Mouse (Mus musculus) CH12.LX (cell line): ENCODE results near the gene Tnp2. TPM values are rescaled to one million over a fixed set of nuclear protein-coding genes. Genes with fewer than 3 reads are reported as not detected.

Experiments
- DNase-seq: peaks from one replicate; pipeline ENCODE4 v3.0.0-alpha.2; 2013; ENCODE audit errors: extremely low read depth
- H3K27ac ChIP-seq: 2 replicates; pipeline ENCODE4 v1.5.1; 2012; ENCODE audit warnings: low read depth, mild to moderate bottlenecking, control low read depth, moderate library complexity; ENCODE audit not compliant: insufficient read depth
- H3K27me3 ChIP-seq: replicated peaks from 2 replicates; pipeline ENCODE3; 2012; ENCODE audit warnings: inconsistent platforms
- H3K36me3 ChIP-seq, 2 experiments: replicated peaks in 1 of 2; 2 replicates each; pipeline versions ENCODE3 to v1.6.1; 2012; ENCODE audit warnings: inconsistent platforms in 1 of 2, low read length in 1 of 2, mild to moderate bottlenecking in 1 of 2, mixed read lengths in 1 of 2, moderate library complexity in 1 of 2; ENCODE audit not compliant: control insufficient read depth in 1 of 2, insufficient read depth in 1 of 2
- H3K4me1 ChIP-seq, 2 experiments: 2 replicates each; pipeline ENCODE4 v1.6.1; 2012; ENCODE audit warnings: inconsistent platforms in 1 of 2, moderate library complexity in 1 of 2; ENCODE audit not compliant: insufficient read depth in 2 of 2, control insufficient read depth in 1 of 2
- H3K4me2 ChIP-seq: 2 replicates; pipeline ENCODE4 v1.6.1; 2012; ENCODE audit warnings: low read depth, mild to moderate bottlenecking, control low read depth; ENCODE audit not compliant: poor library complexity, insufficient read depth, severe bottlenecking
- H3K4me3 ChIP-seq, 3 experiments: fragments of 150-350 bp in 1 of 3; sonication (generic) in 1 of 3; replicated peaks in 1 of 3; 2 replicates each; pipeline versions ENCODE3 to v1.5.1; 2011 to 2012; ENCODE audit warnings: low read depth in 2 of 3, low read length in 2 of 3, mild to moderate bottlenecking in 2 of 3, moderate library complexity in 2 of 3, control low read depth in 1 of 3, improper control_type of control experiment in 1 of 3, inconsistent platforms in 1 of 3, mixed read lengths in 1 of 3; ENCODE audit not compliant: poor library complexity in 1 of 3
- H3K79me2 ChIP-seq: replicated peaks from 2 replicates; pipeline ENCODE4 v1.6.1; 2012; ENCODE audit warnings: mild to moderate bottlenecking, moderate library complexity; ENCODE audit not compliant: control insufficient read depth, poor library complexity, insufficient read depth, severe bottlenecking; ENCODE audit errors: extremely low read depth
- H3K9ac ChIP-seq: 2 replicates; pipeline ENCODE4 v1.6.1; 2012; ENCODE audit warnings: low read depth, mild to moderate bottlenecking, control low read depth, moderate library complexity; ENCODE audit not compliant: insufficient read depth
- H3K9me3 ChIP-seq: replicated peaks from 2 replicates; pipeline ENCODE3; 2012; ENCODE audit warnings: low read length, inconsistent platforms, mixed read lengths
- CHD1 ChIP-seq: IDR thresholded peaks from 2 replicates; pipeline ENCODE4 v1.6.1; 2012; ENCODE audit warnings: low read depth, low read length, improper control_type of control experiment, inconsistent platforms
- CHD2 ChIP-seq: IDR thresholded peaks from 2 replicates; pipeline ENCODE4 v1.6.1; 2011; ENCODE audit warnings: low read length, improper control_type of control experiment
- CTCF ChIP-seq, 2 experiments: IDR thresholded peaks in 1 of 2; conservative IDR thresholded peaks in 1 of 2; 2 replicates each; pipeline ENCODE4 v1.5.1; 2011 to 2012; ENCODE audit warnings: low read depth in 2 of 2, low read length in 2 of 2, improper control_type of control experiment in 1 of 2, inconsistent platforms in 1 of 2, mild to moderate bottlenecking in 1 of 2, moderate library complexity in 1 of 2
- E2F4 ChIP-seq: IDR thresholded peaks from 2 replicates; pipeline ENCODE4 v1.6.1; 2011; ENCODE audit warnings: low read depth, low read length, improper control_type of control experiment; ENCODE audit not compliant: insufficient replicate concordance
- GABPA ChIP-seq: IDR thresholded peaks from 2 replicates; pipeline ENCODE4 v1.6.1; 2012; ENCODE audit warnings: low read depth, low read length, improper control_type of control experiment, inconsistent platforms; ENCODE audit not compliant: insufficient replicate concordance
- HCFC1 ChIP-seq: IDR thresholded peaks from 2 replicates; pipeline ENCODE4 v1.6.1; 2012; ENCODE audit warnings: low read depth, mild to moderate bottlenecking, inconsistent platforms, low read length, improper control_type of control experiment
- IRF4 ChIP-seq: IDR thresholded peaks from 2 replicates; pipeline ENCODE4 v1.6.1; 2014; ENCODE audit warnings: low read depth, mild to moderate bottlenecking, inconsistent platforms, low read length, improper control_type of control experiment
- JUN ChIP-seq: IDR thresholded peaks from 2 replicates; pipeline ENCODE4 v1.6.1; 2011; ENCODE audit warnings: low read depth, mild to moderate bottlenecking, low read length, improper control_type of control experiment, moderate library complexity; ENCODE audit not compliant: insufficient read depth
- KAT2A ChIP-seq: IDR thresholded peaks from 2 replicates; pipeline ENCODE4 v1.6.1; 2012; ENCODE audit warnings: low read length, improper control_type of control experiment, inconsistent platforms; ENCODE audit not compliant: insufficient replicate concordance
- MAFK ChIP-seq: IDR thresholded peaks from 2 replicates; pipeline ENCODE4 v1.6.1; 2011; ENCODE audit warnings: low read length, improper control_type of control experiment; ENCODE audit not compliant: insufficient replicate concordance
- MAX ChIP-seq: IDR thresholded peaks from 2 replicates; pipeline ENCODE4 v1.6.1; 2011; ENCODE audit warnings: low read length, improper control_type of control experiment
- MAZ ChIP-seq: IDR thresholded peaks from 2 replicates; pipeline ENCODE4 v1.6.1; 2012; ENCODE audit warnings: low read depth, mild to moderate bottlenecking, inconsistent platforms, low read length, improper control_type of control experiment, moderate library complexity
- MEF2A ChIP-seq: IDR thresholded peaks from 2 replicates; pipeline ENCODE4 v1.6.1; 2014; ENCODE audit warnings: low read depth, mild to moderate bottlenecking, inconsistent platforms, low read length, improper control_type of control experiment, borderline replicate concordance
- MXI1 ChIP-seq: IDR thresholded peaks from 2 replicates; pipeline ENCODE4 v1.6.1; 2011; ENCODE audit warnings: mild to moderate bottlenecking, low read depth, low read length, improper control_type of control experiment
- MYC ChIP-seq: IDR thresholded peaks from 2 replicates; pipeline ENCODE4 v1.6.1; 2011; ENCODE audit warnings: low read depth, mild to moderate bottlenecking, improper control_type of control experiment, low read length
- NELFE ChIP-seq: IDR thresholded peaks from 2 replicates; pipeline ENCODE4 v1.6.1; 2011; ENCODE audit warnings: low read depth, low read length, improper control_type of control experiment
- NRF1 ChIP-seq: IDR thresholded peaks from 2 replicates; pipeline ENCODE4 v1.6.1; 2014; ENCODE audit warnings: low read depth, mild to moderate bottlenecking, inconsistent platforms, low read length, improper control_type of control experiment, moderate library complexity
- PAX5 ChIP-seq: IDR thresholded peaks from 2 replicates; pipeline ENCODE4 v1.6.1; 2012; ENCODE audit warnings: low read length, inconsistent platforms, mixed read lengths
- POLR2A ChIP-seq: IDR thresholded peaks from 2 replicates; pipeline ENCODE4 v1.6.1; 2011; ENCODE audit warnings: low read depth, mild to moderate bottlenecking, improper control_type of control experiment, low read length
- POLR2AphosphoS2 ChIP-seq: IDR thresholded peaks from 2 replicates; pipeline ENCODE4 v1.6.1; 2011; ENCODE audit warnings: low read depth, low read length, improper control_type of control experiment
- RCOR1 ChIP-seq: conservative IDR thresholded peaks from 2 replicates; pipeline ENCODE4 v1.6.1; 2012; ENCODE audit warnings: low read depth, mild to moderate bottlenecking, inconsistent platforms, low read length, improper control_type of control experiment
- SIN3A ChIP-seq: IDR thresholded peaks from 2 replicates; pipeline ENCODE4 v1.6.1; 2012; ENCODE audit warnings: low read length, improper control_type of control experiment, inconsistent platforms
- TCF12 ChIP-seq: IDR thresholded peaks from 2 replicates; pipeline ENCODE4 v1.6.1; 2014; ENCODE audit warnings: low read depth, mild to moderate bottlenecking, inconsistent platforms, low read length, improper control_type of control experiment
- USF1 ChIP-seq: IDR thresholded peaks from 2 replicates; pipeline ENCODE4 v1.6.1; 2014; ENCODE audit warnings: low read depth, mild to moderate bottlenecking, inconsistent platforms, low read length, improper control_type of control experiment
- USF2 ChIP-seq: conservative IDR thresholded peaks from 2 replicates; pipeline ENCODE4 v1.6.1; 2011; ENCODE audit warnings: low read depth, low read length, improper control_type of control experiment
- ZKSCAN1 ChIP-seq: IDR thresholded peaks from 2 replicates; pipeline ENCODE4 v1.6.1; 2012; ENCODE audit warnings: low read depth, inconsistent platforms, low read length, improper control_type of control experiment, borderline replicate concordance
- ZMIZ1 ChIP-seq: IDR thresholded peaks from 2 replicates; pipeline ENCODE4 v1.6.1; 2012; ENCODE audit warnings: low read depth, mild to moderate bottlenecking, inconsistent platforms, low read length, improper control_type of control experiment
- dilution Hi-C: fragments of 300-500 bp; cut with MboI; formaldehyde crosslinking; loops from 2 replicates; pipeline ENCODE4 v1.14.3; 2020; ENCODE audit warnings: low sequenced_read_pairs; ENCODE audit not compliant: extremely low pct_unique_long_range_greater_than_20kb, extremely low pct_ligation_motif_present
- in situ Hi-C: fragments of 300-500 bp; cut with MboI; formaldehyde crosslinking; loops from 3 replicates; pipeline ENCODE4 v1.14.3; 2019; ENCODE audit warnings: low sequenced_read_pairs, low pct_ligation_motif_present, low pct_unique_long_range_greater_than_20kb, mixed read lengths
- polyA plus RNA-seq: library from polyadenylated mRNA; unstranded; fragments of >175 nt; gene quantifications from 2 replicates; pipeline ENCODE4 v1.2.1, GENCODE M21; 2012; ENCODE audit warnings: low read depth; ENCODE audit not compliant: insufficient read length
- total RNA-seq, 2 experiments: library from RNA; depleted of rRNA; stranded (reverse); fragments of 300-350 nt in 1 of 2; fragments of >200 nt in 1 of 2; gene quantifications; 2 replicates each; pipeline ENCODE4 v1.2.3; 2012 to 2014

Gene Tnp2
- total and polyA plus RNA-seq, 3 experiments = 0.25 to 0.43 TPM; not detected in 1

- H3K79me2 ChIP-seq = peaks cover 16% of the 10 kb centered on the region
- H3K27ac ChIP-seq = peak overlapping the region; percentile 97
- peak overlapping the region; percentile 84 to 99 (median 96) for H3K4me3 ChIP-seq
- H3K4me1 ChIP-seq = peaks cover 30 to 59% of the 10 kb centered on the region in 2 experiments
- no peaks in the 10 kb centered on the region for H3K9me3 ChIP-seq
- peak; percentile 35; the same call in 1 of the 2 replicates for TF ChIP-seq CHD2
- no peak for TF ChIP-seq USF1
- TF ChIP-seq MXI1 = peak; percentile 40; the same call in 1 of the 2 replicates
- TF ChIP-seq CTCF (conservative IDR thresholded peaks at IDR 0.05 in 1 of 2, IDR thresholded peaks at IDR 0.05 in 1 of 2; ENCODE audit: low read depth in 2 of 2, low read length in 2 of 2) = no peak
- peak; percentile 32; the same call in 1 of the 2 replicates for TF ChIP-seq SIN3A
- TF ChIP-seq CHD1 = peak; percentile 89
- TF ChIP-seq JUN = no peak
- TF ChIP-seq MYC = no peak
- TF ChIP-seq MAZ = peak; percentile 48; the same call in 1 of the 2 replicates
- TF ChIP-seq POLR2AphosphoS2 = no peak; the same call in 1 of the 2 replicates
- no peak for TF ChIP-seq MAX
- TF ChIP-seq IRF4 = no peak
- no peak for TF ChIP-seq E2F4
- TF ChIP-seq HCFC1 = no peak
- no peak for TF ChIP-seq KAT2A
- TF ChIP-seq ZKSCAN1 = no peak
- peak; percentile 43; the same call in 1 of the 2 replicates for TF ChIP-seq NELFE
- no peak for TF ChIP-seq MEF2A
- no peak for TF ChIP-seq TCF12
- TF ChIP-seq NRF1 = 0 out of 2 replicates have a peak, but pooled peaks have one; percentile 17
- TF ChIP-seq PAX5 = no peak
- peak; percentile 15; the same call in 1 of the 2 replicates for TF ChIP-seq POLR2A
- TF ChIP-seq USF2 = no peak
- TF ChIP-seq ZMIZ1 = no peak; the same call in 1 of the 2 replicates
- no peak for TF ChIP-seq MAFK
- TF ChIP-seq RCOR1 = no peak; the same call in 1 of the 2 replicates
- no peak for TF ChIP-seq GABPA
- peak; percentile 53 for DNase-seq
- H3K36me3 ChIP-seq = peaks cover 0 to 25% of the 10 kb centered on the region in 2 experiments
- no peaks in the 10 kb centered on the region for H3K27me3 ChIP-seq
- H3K9ac ChIP-seq = peak overlapping the region; percentile 89
- peak overlapping the region; percentile 52 for H3K4me2 ChIP-seq
- dilution Hi-C loops (no loop called here), in situ Hi-C loops (loop anchor here (5.0 kb wide), 1 partner anchor 36 kb away; no protein-coding TSS in a partner anchor)
Observed at GRCm38 (mm10) chr16:10783451-10783850, 5.0 kb downstream of the Tnp2 start.
